Mouse (Mus musculus) lung, postnatal 10 days (tissue): ENCODE measurements around the gene Aldh3b3.

Source experiments
- DNase-seq: peaks from one replicate; pipeline ENCODE4 v3.0.0; 2021

Gene Aldh3b3

DNA sequence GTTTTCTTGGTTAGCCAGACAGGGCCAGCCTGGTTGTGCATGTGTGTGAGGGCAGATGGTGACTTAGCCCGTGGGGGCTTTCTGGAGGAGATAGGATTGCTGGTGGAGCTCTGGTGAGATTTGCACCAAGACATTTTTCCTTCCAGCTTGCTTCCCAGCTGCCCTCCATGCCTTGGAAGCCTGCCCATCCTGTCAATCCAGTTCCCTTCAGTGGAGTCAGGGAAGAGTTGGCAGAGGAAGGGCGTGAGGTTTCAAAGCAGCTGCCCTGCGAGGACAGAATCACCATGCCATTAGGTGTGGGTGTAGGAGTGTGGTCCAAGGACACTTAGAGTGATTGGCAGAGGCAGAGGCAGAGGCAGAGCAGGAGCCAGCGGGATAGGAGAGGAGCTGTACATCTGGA is at the start of gene Aldh3b3:
Gene Aldh3b3, plus strand, starts transcription at position 176 of the 400 bp plus-strand sequence.
- peak; percentile 36 for DNase-seq

DNA sequence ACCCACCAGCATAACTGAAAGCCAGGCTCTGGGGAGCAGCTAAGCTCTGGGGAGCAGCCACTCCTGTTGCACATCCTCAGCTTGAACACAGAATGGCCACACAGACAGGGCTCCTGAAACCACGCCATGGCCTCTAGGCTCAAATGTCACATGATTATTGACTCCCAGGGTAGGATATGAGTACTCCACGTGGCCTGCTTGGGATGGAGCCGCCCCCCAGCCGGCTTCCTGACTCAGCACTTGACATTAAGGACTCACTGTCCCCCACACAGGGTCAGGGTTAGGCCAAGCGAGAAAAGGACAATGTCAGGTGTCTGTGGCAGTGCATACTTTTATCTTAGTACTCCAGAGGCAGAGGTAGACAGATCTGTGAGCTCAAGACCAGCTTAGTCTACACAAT is 48.2 kb upstream of the Aldh3b3 start:
- DNase-seq, result no peak

GRCm38 (mm10) chr19:3912337-3913204 is 45.9 kb upstream of the Aldh3b3 start, which contains the start of gene Ndufs8:
TSS of gene Ndufs8 (minus strand) at chr19:3912774.
- DNase-seq, result peak; percentile 97

DNA sequence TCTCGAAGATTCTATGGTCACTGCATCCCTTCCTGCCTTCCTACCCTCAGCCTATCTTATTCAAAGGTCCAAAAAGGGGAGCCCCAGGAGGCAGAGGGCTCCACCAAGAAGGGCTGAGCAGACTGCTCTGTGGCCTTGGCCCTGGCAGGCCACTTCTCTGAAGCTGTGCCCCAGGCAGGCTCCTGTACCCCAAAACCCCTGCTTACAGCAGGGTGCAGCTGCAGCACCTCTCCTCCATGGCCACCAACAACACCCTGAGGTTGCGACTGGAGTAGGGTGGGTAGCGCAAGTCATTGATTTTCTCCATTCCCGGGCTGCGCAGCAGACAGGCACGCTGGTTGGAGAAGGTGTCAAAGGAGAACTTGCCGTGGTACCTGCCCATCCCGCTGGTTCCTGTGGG is 44.8 kb upstream of the Aldh3b3 start:
- no peak for DNase-seq

- no peak for DNase-seq
These were observed 43.9 kb upstream of the Aldh3b3 start for GRCm38 (mm10) chr19:3914535-3914934.

GRCm38 (mm10) chr19:3916727-3917126 is 41.7 kb upstream of the Aldh3b3 start:
- no peak for DNase-seq

GRCm38 (mm10) chr19:3919928-3920327 is 38.5 kb upstream of the Aldh3b3 start:
- no peak for DNase-seq

DNA sequence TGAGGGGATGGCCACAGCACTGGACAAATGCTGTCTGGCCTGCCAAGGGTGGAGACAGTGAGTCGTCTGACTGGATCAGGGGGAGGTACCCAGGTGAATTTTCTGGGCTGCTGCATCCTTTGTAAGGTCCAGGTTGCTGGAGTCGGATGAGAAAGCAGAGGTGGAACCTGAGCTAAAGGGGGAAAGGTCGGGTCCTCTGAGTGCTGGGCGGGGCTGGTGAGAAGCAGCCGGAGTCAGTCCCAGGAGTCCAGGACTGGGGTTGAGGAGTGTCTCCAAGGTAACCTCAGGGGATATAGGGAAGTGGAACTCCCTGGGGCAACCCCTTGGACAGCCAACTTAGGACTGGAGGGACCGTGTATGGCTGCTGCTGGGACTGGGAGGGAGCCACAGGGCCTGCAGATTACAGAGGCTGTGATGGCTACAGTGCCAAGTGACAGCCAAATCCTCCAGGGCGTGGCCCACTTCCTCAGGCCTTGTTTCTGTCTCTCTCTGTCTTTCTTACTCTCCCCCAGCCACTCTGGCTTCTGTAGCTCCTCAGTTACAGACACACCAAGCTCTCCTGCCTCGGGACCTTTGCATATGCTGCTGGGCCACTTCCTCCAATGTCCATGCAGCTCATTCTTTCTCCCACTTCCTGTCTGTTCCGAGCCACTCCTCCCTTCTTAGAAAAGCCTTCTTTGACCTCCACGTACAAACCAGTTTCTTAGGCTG is 35.6 kb upstream of the Aldh3b3 start:
- no peak for DNase-seq

GRCm38 (mm10) chr19:3923586-3923985 is 34.9 kb upstream of the Aldh3b3 start:
- peak; percentile 64 for DNase-seq

GRCm38 (mm10) chr19:3924190-3924589 is 34.3 kb upstream of the Aldh3b3 start:
- DNase-seq, result no peak

GRCm38 (mm10) chr19:3924868-3925267 is 33.6 kb upstream of the Aldh3b3 start:
- DNase-seq, result no peak

DNA sequence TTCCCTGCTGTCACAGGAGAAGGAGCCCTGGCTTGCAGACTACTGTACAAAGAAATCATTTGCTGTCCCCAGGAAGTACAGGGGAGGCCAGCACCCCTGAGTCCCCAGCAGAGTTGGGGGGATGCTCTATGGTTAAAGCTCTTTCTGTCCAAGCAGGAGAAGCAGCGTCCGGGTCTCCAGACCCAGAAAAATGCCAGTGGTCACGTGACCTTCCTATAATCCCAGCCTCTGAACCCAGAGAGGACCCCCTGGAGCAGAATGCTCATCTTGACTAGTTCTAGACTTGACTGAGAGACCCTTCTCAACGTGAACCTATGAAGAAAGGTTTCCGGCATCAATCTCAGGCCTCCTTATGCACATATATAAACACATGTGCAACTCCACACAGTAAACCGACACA is 32.6 kb upstream of the Aldh3b3 start:
- no peak for DNase-seq

DNA sequence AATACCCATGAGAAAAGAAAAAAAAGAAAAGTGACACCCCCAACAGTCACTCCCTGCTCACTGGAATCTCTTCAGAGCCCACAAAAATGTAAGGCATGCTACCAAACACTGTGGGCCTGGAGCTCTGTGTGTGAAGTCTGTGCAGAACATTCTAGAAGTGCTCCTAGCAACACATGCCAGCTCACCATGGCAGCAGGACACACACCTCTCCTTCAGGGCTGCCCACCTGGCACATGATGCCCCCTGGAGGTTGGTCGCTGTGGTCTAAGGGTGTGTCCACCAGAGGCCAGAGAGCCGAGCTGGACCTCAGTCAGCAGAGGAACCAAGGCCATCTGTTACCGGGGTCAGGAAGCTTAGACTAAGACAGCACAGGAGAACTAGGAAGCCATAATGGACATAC is 32.2 kb upstream of the Aldh3b3 start:
- peak; percentile 81 for DNase-seq

- no peak for DNase-seq
These were observed 31.8 kb upstream of the Aldh3b3 start for GRCm38 (mm10) chr19:3926685-3927084.

- DNase-seq, result no peak
These were observed 30.5 kb upstream of the Aldh3b3 start for GRCm38 (mm10) chr19:3927989-3928388.

DNA sequence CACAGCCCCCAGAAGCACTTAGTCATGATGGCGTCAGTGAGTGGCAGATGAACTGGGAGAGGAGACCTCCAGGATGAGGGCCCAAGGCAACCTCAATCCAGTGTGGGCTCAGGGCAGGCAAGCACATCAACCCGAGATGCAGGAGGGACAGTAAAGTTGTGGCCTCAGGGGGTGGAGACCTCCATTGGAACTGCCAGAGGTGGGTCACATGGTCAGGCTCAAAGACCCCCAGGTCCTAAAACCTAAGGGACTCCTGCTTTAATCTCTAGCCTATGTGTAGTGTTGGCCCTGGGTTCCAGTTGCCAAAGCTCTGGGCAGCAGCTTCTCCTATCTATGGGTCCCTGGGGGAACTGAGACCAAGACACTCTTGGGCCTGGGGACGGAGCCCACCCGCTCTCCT is 29.7 kb upstream of the Aldh3b3 start:
- DNase-seq, result no peak

GRCm38 (mm10) chr19:3929211-3929941 is 29.1 kb upstream of the Aldh3b3 start, which contains the start of gene Aldh3b1:
TSS of gene Aldh3b1 (minus strand) at chr19:3929808.
- DNase-seq, result peak; percentile 93

GRCm38 (mm10) chr19:3930262-3931057 is 28.0 kb upstream of the Aldh3b3 start:
- DNase-seq, result no peak

DNA sequence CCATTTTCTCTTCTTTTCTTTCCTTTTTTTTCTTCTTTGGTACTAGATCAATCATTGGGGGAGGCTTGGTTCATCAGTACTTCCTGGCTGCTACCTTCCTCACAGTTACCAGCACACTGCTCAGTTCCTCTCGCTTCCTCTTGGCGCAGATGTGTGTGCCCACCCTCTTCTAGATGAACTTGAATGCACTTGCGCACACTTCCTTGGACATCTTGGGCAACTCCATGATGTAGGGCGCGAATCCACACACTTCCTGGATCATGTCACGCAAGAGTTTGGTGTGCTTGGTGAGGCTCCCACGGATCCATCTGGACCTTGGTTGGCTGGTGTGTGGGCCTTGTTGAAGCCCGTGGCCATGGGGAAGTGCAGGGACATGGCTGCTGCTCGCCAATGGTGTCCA is 26.7 kb upstream of the Aldh3b3 start:
- DNase-seq, result no peak

DNA sequence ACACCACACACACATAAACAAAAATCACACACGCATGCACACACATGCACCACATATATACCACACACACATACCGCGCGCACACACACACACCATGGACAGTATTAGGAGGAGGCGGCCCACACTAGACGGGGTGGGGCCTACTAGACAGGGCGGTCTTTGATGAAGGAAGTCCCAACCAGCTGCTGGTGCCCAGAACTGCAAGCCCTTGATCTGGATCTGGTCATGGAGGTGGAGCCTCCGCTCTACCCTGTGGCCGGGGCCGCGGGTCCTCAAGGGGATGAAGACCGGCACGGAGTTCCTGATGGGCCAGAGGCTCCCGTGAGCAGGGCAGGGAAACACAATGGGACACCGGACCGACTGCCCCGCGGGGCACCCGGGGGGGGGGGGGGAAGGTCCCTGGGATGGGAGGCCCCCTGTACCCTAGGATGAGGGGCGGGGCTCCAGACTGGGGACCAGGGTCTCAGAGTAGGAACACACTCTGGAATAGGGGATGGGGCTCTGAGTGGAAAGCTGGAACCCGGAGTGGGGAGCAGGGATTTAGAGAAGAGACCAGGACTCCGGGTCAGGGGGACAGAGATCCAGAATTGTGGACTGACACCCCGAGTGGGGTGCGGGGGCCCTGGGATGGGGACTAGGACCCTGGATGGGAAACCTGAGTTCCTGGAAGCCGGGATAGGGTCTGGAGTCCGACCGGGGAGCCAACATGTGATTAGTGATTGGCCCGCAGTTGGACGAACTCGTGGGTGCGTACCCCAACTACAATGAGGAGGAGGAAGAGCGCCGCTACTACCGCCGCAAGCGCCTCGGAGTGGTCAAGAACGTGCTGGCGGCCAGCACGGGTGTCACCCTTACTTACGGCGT is 23.2 kb upstream of the Aldh3b3 start, which contains the start of gene Unc93b1:
Gene Unc93b1, plus strand, starts transcription at position 155 of the 864 bp plus-strand sequence.
- DNase-seq, result peak; percentile 92
